Mouse (Mus musculus) left cerebral cortex, postnatal 25 days (tissue): ENCODE measurements at regions not wholly inside any gene's neighbourhood (a gene's known extent, or its start where the extent isn't known, plus 50 kb on each side); places are given as distances from the start of the nearest gene placed in this dataset.
"Not testable (repeated sequence)": the region's sequence is repeated elsewhere in the genome, so short reads cannot be mapped to it uniquely, and the experiment has no call there.

ENCODE experiments used
- DNase-seq, 2 experiments: peaks; one replicate each; pipeline ENCODE4 v3.0.0; 2022; ENCODE audit warnings: low spot score in 2 of 2, mixed read lengths in 1 of 2
- intact Hi-C: fragments of 180-260 bp; cut with DNase I; formaldehyde crosslinking; loops from one replicate; pipeline ENCODE4 v1.15.1; 2025

- intact Hi-C loops, result no loop called here
- DNase-seq, result no peak
These were observed 129.4 kb upstream of the Tmem185a start for GRCm38 (mm10) chrX:70606349-70606748.

- peak; percentile 52 to 67 for DNase-seq
- intact Hi-C loops, result loop anchor here (1.0 to 10.0 kb wide), 3 partner anchors 469 to 730 kb away; no protein-coding TSS in a partner anchor
These were observed 105.4 kb upstream of the Tmem185a start for GRCm38 (mm10) chrX:70582344-70582743.

- DNase-seq, result peak in 1 of 2 experiments; percentile 38
- intact Hi-C loops, result loop anchor here (5.0 to 10.0 kb wide), 2 partner anchors 545 to 732 kb away; no protein-coding TSS in a partner anchor
These were observed 103.2 kb upstream of the Tmem185a start for GRCm38 (mm10) chrX:70580171-70580570.

- intact Hi-C loops, DNase-seq: not testable (repeated sequence)
These were observed 97.3 kb upstream of the Tmem185a start for GRCm38 (mm10) chrX:70574243-70574642.

- intact Hi-C loops, DNase-seq: not testable (repeated sequence)
These were observed 93.6 kb upstream of the Tmem185a start for GRCm38 (mm10) chrX:70570586-70570985.

GRCm38 (mm10) chrX:70569339-70569979 lies 92.5 kb upstream of the Tmem185a start:
- intact Hi-C loops, result loop anchor here (5.0 to 10.0 kb wide), 2 partner anchors 105 to 192 kb away; no protein-coding TSS in a partner anchor
- DNase-seq, result not testable (repeated sequence)
